Mouse (Mus musculus): ENCODE results near the gene 9830107B12Rik. TPM values are rescaled to one million over a fixed set of nuclear protein-coding genes. Genes with fewer than 3 reads are reported as not detected.

9830107B12Rik gene
- total RNA-seq (2023), result not detected

GRCm38 (mm10) chr17:48146120-48146519 is at the start of gene 9830107B12Rik:
9830107B12Rik (minus strand) TSS chr17:48146268.

DNA sequence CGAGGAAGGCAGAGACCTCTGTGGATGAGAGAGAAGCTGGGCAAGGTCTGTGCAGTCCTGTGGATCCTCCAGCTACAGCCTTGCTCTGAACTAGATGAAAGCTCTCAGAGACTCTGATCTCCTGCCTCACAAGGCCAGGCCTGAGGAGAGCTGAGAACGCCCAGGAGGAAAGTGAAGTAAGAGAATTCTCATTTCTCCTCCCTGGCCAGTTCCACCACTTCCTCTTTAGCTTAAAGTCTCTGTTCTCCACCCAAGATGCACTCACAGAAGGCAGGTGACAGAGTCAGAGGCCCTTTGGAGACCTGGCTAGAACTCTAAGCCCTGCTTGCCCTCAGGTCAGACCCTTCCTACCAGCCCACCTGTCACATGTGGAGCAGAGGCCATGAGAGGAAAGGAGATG is 21.0 kb upstream of the 9830107B12Rik start, which contains the start of gene A530064D06Rik:
Gene A530064D06Rik, minus strand, starts transcription at position 173 of the 400 bp plus-strand sequence.

GRCm38 (mm10) chr17:48089019-48089418 is 57.0 kb downstream of the 9830107B12Rik start, which contains the start of gene 1700067P10Rik:
1700067P10Rik (plus strand) TSS chr17:48089319.

Other genes starting within 250 kb of the 9830107B12Rik start
- 62.3 TPM for gene Foxp4, start 221.6 kb downstream of the 9830107B12Rik start, total RNA-seq (2023)
- gene 1700122O11Rik, start 108.0 kb downstream of the 9830107B12Rik start, total RNA-seq (2023), result not detected
- gene 1700067P10Rik, start 56.9 kb downstream of the 9830107B12Rik start, total RNA-seq (2023), result not detected
- 1.6 TPM for gene A530064D06Rik, start 21.0 kb upstream of the 9830107B12Rik start, total RNA-seq (2023)
- gene Trem1, start 86.5 kb upstream of the 9830107B12Rik start, total RNA-seq (2023), result 1.2 TPM
- 0.89 TPM for gene Trem3, start 101.5 kb upstream of the 9830107B12Rik start, total RNA-seq (2023)
- gene Treml4, start 118.0 kb upstream of the 9830107B12Rik start, total RNA-seq (2023), result 2.9 TPM
- gene Treml2, start 153.2 kb upstream of the 9830107B12Rik start, total RNA-seq (2023), result 78.0 TPM
- gene B430306N03Rik, start 169.9 kb upstream of the 9830107B12Rik start, total RNA-seq (2023), result 3.5 TPM
- gene Trem2, start 200.1 kb upstream of the 9830107B12Rik start, total RNA-seq (2023), result not detected
- not detected for gene Treml1, start 213.6 kb upstream of the 9830107B12Rik start, total RNA-seq (2023)